Mouse (Mus musculus) natural killer cell, adult 2 months (primary cell): ENCODE measurements at regions not wholly inside any gene's neighbourhood (a gene's known extent, or its start where the extent isn't known, plus 50 kb on each side); places are given as distances from the start of the nearest gene placed in this dataset.
"Not testable (repeated sequence)": the region's sequence is repeated elsewhere in the genome, so short reads cannot be mapped to it uniquely, and the experiment has no call there.

ENCODE experiments used
- DNase-seq, 2 experiments: peaks; one replicate each; pipeline ENCODE4 v3.0.0; 2022; ENCODE audit warnings: low spot score in 2 of 2

- DNase-seq = no peak
Measured at GRCm38 (mm10) chr8:116030966-116031365, 323.4 kb upstream of the Maf start.

GRCm38 (mm10) chr8:116025321-116025720, 317.7 kb upstream of the Maf start:
- DNase-seq = no peak

- no peak for DNase-seq
Measured at GRCm38 (mm10) chr8:116024811-116025210, 317.2 kb upstream of the Maf start.

- DNase-seq = no peak
Measured at GRCm38 (mm10) chr8:116021691-116022090, 314.1 kb upstream of the Maf start.

GRCm38 (mm10) chr8:115995320-115995719, 287.7 kb upstream of the Maf start:
- DNase-seq = no peak

- no peak for DNase-seq
Measured at GRCm38 (mm10) chr8:115991989-115992388, 284.4 kb upstream of the Maf start.

- no peak for DNase-seq
Measured at GRCm38 (mm10) chr8:115983397-115983796, 275.8 kb upstream of the Maf start.

- DNase-seq = no peak
Measured at GRCm38 (mm10) chr8:115982326-115982725, 274.7 kb upstream of the Maf start.

- DNase-seq = no peak
Measured at GRCm38 (mm10) chr8:115981426-115981825, 273.8 kb upstream of the Maf start.

- DNase-seq = no peak
Measured at GRCm38 (mm10) chr8:115980616-115981015, 273.0 kb upstream of the Maf start.

- DNase-seq = no peak
Measured at GRCm38 (mm10) chr8:115977152-115977551, 269.6 kb upstream of the Maf start.

GRCm38 (mm10) chr8:115974706-115975105, 267.1 kb upstream of the Maf start:
- DNase-seq = no peak

- DNase-seq = not testable (repeated sequence)
Measured at GRCm38 (mm10) chr8:115971351-115971750, 263.8 kb upstream of the Maf start.

GRCm38 (mm10) chr8:115968121-115968520, 260.5 kb upstream of the Maf start:
- DNase-seq = no peak

GRCm38 (mm10) chr8:115965981-115966380, 258.4 kb upstream of the Maf start:
- no peak for DNase-seq

GRCm38 (mm10) chr8:115955371-115955770, 247.8 kb upstream of the Maf start:
- DNase-seq = no peak

GRCm38 (mm10) chr8:115953783-115954470, 246.3 kb upstream of the Maf start:
- no peak for DNase-seq

GRCm38 (mm10) chr8:115952496-115952895, 244.9 kb upstream of the Maf start:
- DNase-seq = no peak

- no peak for DNase-seq
Measured at GRCm38 (mm10) chr8:115948916-115949315, 241.3 kb upstream of the Maf start.

- no peak for DNase-seq
Measured at GRCm38 (mm10) chr8:115948036-115948435, 240.4 kb upstream of the Maf start.

GRCm38 (mm10) chr8:115942731-115943509, 235.3 kb upstream of the Maf start:
- DNase-seq = no peak

GRCm38 (mm10) chr8:115929472-115930210, 222.0 kb upstream of the Maf start:
- DNase-seq = no peak

- DNase-seq = no peak
Measured at GRCm38 (mm10) chr8:115921889-115922288, 214.3 kb upstream of the Maf start.
